Mouse (Mus musculus): ENCODE results near the gene Igfbp2.

DNA sequence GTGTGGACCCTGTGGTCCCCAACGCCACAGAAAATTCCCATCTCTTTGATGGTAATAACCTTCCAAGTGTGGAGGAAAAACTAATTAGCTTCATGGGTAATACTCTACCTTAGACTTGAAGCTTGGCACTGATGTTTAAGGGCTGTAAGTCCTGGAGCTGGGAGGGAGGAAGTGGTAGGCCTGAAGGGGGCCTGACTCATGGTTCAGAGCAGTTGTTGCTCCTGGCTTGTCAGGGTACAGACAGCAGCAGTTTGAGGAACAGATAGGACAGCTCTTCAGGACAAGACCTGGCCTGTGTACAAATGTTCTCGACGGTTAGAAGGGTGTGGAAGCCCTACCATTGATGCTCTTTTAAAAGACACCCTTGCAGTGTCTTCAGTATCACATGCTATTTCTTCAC, 8.7 kb upstream of the Igfbp2 start:
- TF ChIP-seq GATA1 (IDR thresholded peaks at IDR 0.05; ENCODE audit: low read length) (no peak), TAL1 (IDR thresholded peaks at IDR 0.05; ENCODE audit: low read length) (no peak)

Data from erythroblast, embryonic 14.5 days (primary cell).